Mouse (Mus musculus) cerebellum, adult 2 months (tissue): Measurements from ENCODE around the gene Egflam. TPM values are rescaled to one million over a fixed set of nuclear protein-coding genes. Genes with fewer than 3 reads are reported as not detected.

Experiments
- DNase-seq, 2 experiments: peaks; one replicate each; pipeline ENCODE4 v3.0.0; 2021
- H3K27ac ChIP-seq: fragments of 200-500 bp; 2 replicates; pipeline ENCODE4 v1.5.1; 2012; ENCODE audit warnings: low read length, control low read depth, inconsistent platforms; ENCODE audit not compliant: insufficient read depth
- H3K27me3 ChIP-seq: fragments of 200-500 bp; 2 replicates; pipeline ENCODE4 v1.6.1; 2012; ENCODE audit warnings: inconsistent platforms, mild to moderate bottlenecking, low read length, moderate library complexity; ENCODE audit not compliant: control insufficient read depth, insufficient read depth
- H3K4me1 ChIP-seq: fragments of 200-500 bp; 2 replicates; pipeline ENCODE4 v1.6.1; 2011; ENCODE audit warnings: low read length; ENCODE audit not compliant: control insufficient read depth, insufficient read depth
- H3K4me3 ChIP-seq: fragments of 200-500 bp; replicated peaks from 2 replicates; pipeline ENCODE3; 2011; ENCODE audit warnings: mild to moderate bottlenecking, low read depth, low read length, control low read depth; ENCODE audit not compliant: insufficient read depth
- CTCF ChIP-seq: fragments of 200-500 bp; IDR thresholded peaks from 2 replicates; pipeline ENCODE4 v1.5.1; 2011; ENCODE audit warnings: low read depth, mild to moderate bottlenecking, control low read depth, low read length, moderate library complexity, borderline replicate concordance; ENCODE audit not compliant: insufficient read depth
- POLR2A ChIP-seq: fragments of 200-500 bp; IDR thresholded peaks from 2 replicates; pipeline ENCODE4 v1.6.1; 2011; ENCODE audit warnings: low read length, control low read depth, borderline replicate concordance; ENCODE audit not compliant: insufficient read depth
- WGBS: fragments of 180-500 bp; shearing (Covaris S2); methylation state at CpG from one replicate; pipeline ENCODE4 v1.1.7; 2018; 5-methylcytosine and 5-hydroxymethylcytosine counted together
- polyA plus RNA-seq: library from polyadenylated mRNA; depleted of rRNA; stranded (reverse); fragments of >200 nt; gene quantifications from 2 replicates; pipeline ENCODE4 v1.2.3, GENCODE M21; 2012

Gene Egflam
- polyA plus RNA-seq, 1 experiment = 3.0 TPM

- 91% methylated on average over 5 of the region's 5 CpGs for WGBS
- TF ChIP-seq CTCF (no peak), POLR2A (no peak)
- no peak overlapping the region for H3K4me3 ChIP-seq
- H3K27me3 ChIP-seq = no peaks in the 10 kb centered on the region
- H3K27ac ChIP-seq = no peak overlapping the region
- DNase-seq = no peak
- peaks cover 8% of the 10 kb centered on the region for H3K4me1 ChIP-seq
Observed at GRCm38 (mm10) chr15:7202981-7203380, 195.2 kb downstream of the Egflam start.

DNA sequence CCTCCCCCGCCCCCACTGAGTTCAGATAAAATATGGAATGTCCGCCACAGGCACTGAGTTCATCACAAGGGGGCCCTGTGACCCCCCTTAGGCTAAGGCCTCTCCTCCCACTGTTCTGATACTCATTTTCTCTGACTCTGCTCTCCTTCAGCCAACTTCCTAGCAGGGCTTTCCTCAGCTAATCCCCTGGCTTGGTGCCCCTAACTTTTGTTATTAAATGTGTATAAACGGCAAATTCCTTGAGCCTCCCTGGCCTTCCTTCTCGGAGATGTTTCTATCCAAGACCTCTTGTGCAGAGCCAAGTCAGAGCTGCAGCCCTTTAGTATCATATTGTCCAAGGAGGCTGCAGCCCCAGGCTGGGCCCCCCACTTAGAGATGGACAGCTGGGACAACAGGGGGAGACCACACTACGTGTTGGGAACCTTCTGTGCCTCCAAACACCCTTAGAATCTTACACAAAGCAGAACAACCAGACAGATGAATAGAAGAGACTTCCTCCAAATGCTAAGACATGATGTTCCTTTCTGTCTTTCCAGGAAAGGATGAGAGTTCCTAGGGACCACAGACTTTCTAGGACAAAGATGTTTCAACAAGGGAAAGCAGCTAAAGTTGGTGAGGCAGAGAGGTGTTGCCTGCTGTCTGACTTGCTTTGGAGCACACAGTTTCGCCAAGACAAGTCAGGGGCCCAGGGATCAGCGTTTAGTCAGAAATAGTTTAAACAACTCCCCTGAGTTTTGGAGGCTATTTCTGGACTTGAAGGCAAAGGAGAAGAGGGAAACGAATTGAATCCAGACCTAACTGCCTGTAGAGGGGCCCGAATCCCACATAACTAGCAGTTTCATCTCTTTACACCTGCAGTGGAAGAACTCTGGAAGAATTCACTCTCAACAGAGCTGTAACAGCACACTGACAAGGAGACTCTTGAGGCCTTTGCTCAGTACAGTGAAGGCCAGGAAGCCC lies 196.5 kb downstream of the Egflam start:
- H3K4me1 ChIP-seq = peaks cover 8% of the 10 kb centered on the region
- WGBS = 44% methylated on average over 9 of the region's 9 CpGs
- no peak for DNase-seq
- TF ChIP-seq CTCF (no peak), POLR2A (no peak)
- no peak overlapping the region for H3K27ac ChIP-seq
- H3K4me3 ChIP-seq = no peak overlapping the region
- no peaks in the 10 kb centered on the region for H3K27me3 ChIP-seq

DNA sequence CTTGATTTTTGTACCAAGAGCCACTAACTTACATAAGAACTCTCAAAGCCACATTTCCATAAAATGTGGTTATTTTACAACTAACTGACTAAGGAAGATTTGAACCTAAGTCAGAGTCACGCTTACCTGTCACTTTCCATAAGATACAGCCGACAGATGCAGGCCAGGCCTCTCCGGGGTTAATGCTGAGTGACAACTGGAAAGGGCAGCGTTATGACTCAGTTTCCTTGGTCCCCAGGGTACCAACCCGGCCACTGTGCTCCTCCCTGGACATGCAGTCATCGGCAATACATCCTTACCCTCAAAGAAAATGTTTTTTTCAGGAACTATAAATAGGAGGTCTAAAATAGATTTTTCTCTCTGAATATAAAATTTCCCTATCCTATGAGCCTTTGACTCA lies 197.9 kb downstream of the Egflam start:
- TF ChIP-seq POLR2A = no peak
- no peak for TF ChIP-seq CTCF
- Histone ChIP-seq H3K27ac (no peak overlapping the region), H3K4me3 (no peak overlapping the region), H3K27me3 (no peaks in the 10 kb centered on the region), H3K4me1 (peaks cover 8% of the 10 kb centered on the region)
- no peak for DNase-seq
- whole genome bisulfite sequencing = 73% methylated on average over 6 of the region's 6 CpGs

DNA sequence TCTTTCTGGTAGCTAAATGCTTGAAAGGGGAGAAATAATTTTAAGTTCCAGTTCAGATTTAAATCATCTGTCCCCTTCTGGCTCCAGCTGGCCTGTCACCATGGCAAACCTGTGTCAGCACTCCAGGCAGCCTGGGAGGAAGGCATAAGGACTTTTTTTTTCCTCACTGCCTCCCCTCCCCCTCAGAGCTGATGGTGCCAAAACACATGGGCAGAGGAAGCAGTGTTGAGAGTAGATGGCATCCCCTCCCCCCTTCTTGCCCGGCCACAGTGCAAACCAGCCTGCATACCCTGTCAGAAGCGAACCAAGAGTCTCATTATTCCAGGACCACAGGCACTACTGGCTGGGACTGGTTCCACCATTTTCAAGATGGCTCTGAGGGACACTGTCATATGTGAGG lies 199.4 kb downstream of the Egflam start:
- peak in 1 of 2 experiments; percentile 10 for DNase-seq
- Histone ChIP-seq H3K27me3 (no peaks in the 10 kb centered on the region), H3K4me3 (no peak overlapping the region), H3K27ac (no peak overlapping the region), H3K4me1 (peaks cover under 1% of the 10 kb centered on the region; the same call in 1 of the 2 replicates)
- no peak for TF ChIP-seq CTCF
- TF ChIP-seq POLR2A = no peak
- WGBS = 30% methylated on average over 2 of the region's 2 CpGs

GRCm38 (mm10) chr15:7197652-7198445 lies 200.3 kb downstream of the Egflam start:
- no peak overlapping the region for H3K4me3 ChIP-seq
- H3K27me3 ChIP-seq = no peaks in the 10 kb centered on the region
- TF ChIP-seq POLR2A (no peak), CTCF (no peak)
- DNase-seq = no peak
- no peak overlapping the region for H3K27ac ChIP-seq
- WGBS = 68% methylated on average over 3 of the region's 3 CpGs
- no peaks in the 10 kb centered on the region for H3K4me1 ChIP-seq

DNA sequence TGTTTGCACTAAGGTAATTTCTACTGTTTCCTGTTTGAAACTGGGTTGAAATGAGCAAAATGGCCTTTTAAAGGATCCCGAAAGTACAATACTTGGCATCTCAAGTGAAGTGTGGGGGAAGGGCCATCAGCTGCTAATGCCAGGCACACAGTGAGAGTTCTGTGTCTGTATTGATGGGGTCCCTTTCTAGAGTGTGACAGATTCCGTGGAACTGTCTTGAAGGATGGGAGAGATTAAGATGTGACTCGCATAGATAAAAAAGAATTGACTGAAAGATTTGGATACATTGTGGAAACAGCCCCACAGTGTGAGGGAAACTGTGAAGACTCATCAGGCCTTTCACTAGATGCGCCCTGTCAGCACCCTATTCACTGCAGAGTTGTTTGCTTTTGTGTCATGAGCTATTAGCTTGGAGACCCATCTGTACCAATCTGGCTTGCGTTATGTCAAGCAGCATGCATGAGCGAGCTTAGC lies 203.4 kb downstream of the Egflam start:
- H3K27me3 ChIP-seq = no peaks in the 10 kb centered on the region
- 51% methylated on average over 6 of the region's 6 CpGs for WGBS
- no peak for TF ChIP-seq POLR2A
- TF ChIP-seq CTCF = no peak
- H3K27ac ChIP-seq = peak overlapping the region; percentile 43; the same call in 1 of the 2 replicates
- no peak for DNase-seq
- H3K4me1 ChIP-seq = no peaks in the 10 kb centered on the region
- no peak overlapping the region for H3K4me3 ChIP-seq

- 26% methylated on average over 13 of the region's 13 CpGs for WGBS
- H3K27ac ChIP-seq = no peak overlapping the region
Observed at GRCm38 (mm10) chr15:7194147-7194720, 204.0 kb downstream of the Egflam start.

More at GRCm38 (mm10) chr15:7194147-7194720, 204.0 kb downstream of the Egflam start:
- TF ChIP-seq CTCF (no peak), POLR2A (no peak)
- peak in 1 of 2 experiments; percentile 24 for DNase-seq
- Histone ChIP-seq H3K4me1 (no peaks in the 10 kb centered on the region), H3K27me3 (no peaks in the 10 kb centered on the region), H3K4me3 (no peak overlapping the region)
